Mouse (Mus musculus): ENCODE measurements around the gene Gm9844. TPM values are rescaled to one million over a fixed set of nuclear protein-coding genes. Genes with fewer than 3 reads are reported as not detected.

The Gm9844 gene
- total RNA-seq, 2 experiments from 2014 or later = 1.0 TPM; not detected in 1

GRCm38 (mm10) chr7:24879620-24880019, 17.6 kb downstream of the Gm9844 start:
- TF ChIP-seq CTCF (IDR thresholded peaks at IDR 0.05) = no peak
- intact Hi-C loops (cut with DNase I) = loop anchor here (5.0 to 10.0 kb wide), 2 partner anchors 195 to 282 kb away; partner anchors contain the start of genes Grik5 and Zfp574
- Histone ChIP-seq H3K4me3 (no peak overlapping the region), H3K27ac (no peak overlapping the region)
- no peak for DNase-seq (ENCODE audit: extremely low spot score in 1 of 2, low spot score in 2 of 2)

- DNase-seq (ENCODE audit: extremely low spot score in 1 of 2, low spot score in 2 of 2) = no peak
- intact Hi-C loops (cut with DNase I) = loop anchor here (1.0 to 10.0 kb wide), 4 partner anchors 34 to 285 kb away; partner anchors contain the start of genes Grik5 and Zfp574
- H3K4me3 ChIP-seq = no peak overlapping the region
- no peak overlapping the region for H3K27ac ChIP-seq
- TF ChIP-seq CTCF (IDR thresholded peaks at IDR 0.05) = no peak
Observed at GRCm38 (mm10) chr7:24882416-24883199, 20.6 kb downstream of the Gm9844 start.

- peak within 1 kb of the TSS; percentile 80 for H3K27ac ChIP-seq
- intact Hi-C loops (cut with DNase I) = loop anchor here (1.0 to 10.0 kb wide), 6 partner anchors 20 to 287 kb away; partner anchors contain the start of genes Grik5, Rabac1 and Zfp574
- peak; percentile 70 for TF ChIP-seq CTCF (IDR thresholded peaks at IDR 0.05)
Observed at GRCm38 (mm10) chr7:24883896-24884692, 22.1 kb downstream of the Gm9844 start, which contains the start of gene Rps19. TSS of gene Rps19 (plus strand) at chr7:24884371.

GRCm38 (mm10) chr7:24884693-24885291, 22.8 kb downstream of the Gm9844 start:
- DNase-seq (ENCODE audit: extremely low spot score in 1 of 2, low spot score in 2 of 2) = no peak

More at GRCm38 (mm10) chr7:24883896-24884692, 22.1 kb downstream of the Gm9844 start, which contains the start of gene Rps19:
- peak; percentile 96 to 97 for DNase-seq (ENCODE audit: extremely low spot score in 1 of 2, low spot score in 2 of 2)
- peak within 1 kb of the TSS; percentile 78 for H3K4me3 ChIP-seq

GRCm38 (mm10) chr7:24885468-24886307, 23.7 kb downstream of the Gm9844 start:
- intact Hi-C loops (cut with DNase I) = loop anchor here (10.0 kb wide), 1 partner anchor 189 kb away; the partner anchor contains the start of genes Grik5 and Zfp574
- DNase-seq (ENCODE audit: extremely low spot score in 1 of 2, low spot score in 2 of 2) = no peak
- no peak for TF ChIP-seq CTCF (IDR thresholded peaks at IDR 0.05)
- H3K27ac ChIP-seq = no peak overlapping the region; the same call in 1 of the 2 replicates
- H3K4me3 ChIP-seq = peak overlapping the region; percentile 78

More at GRCm38 (mm10) chr7:24884693-24885291, 22.8 kb downstream of the Gm9844 start:
- H3K4me3 ChIP-seq = peak overlapping the region; percentile 78
- no peak for TF ChIP-seq CTCF (IDR thresholded peaks at IDR 0.05)
- intact Hi-C loops (cut with DNase I) = loop anchor here (1.0 to 10.0 kb wide), 4 partner anchors 20 to 287 kb away; partner anchors contain the start of genes Grik5, Rabac1 and Zfp574
- peak overlapping the region; percentile 80 for H3K27ac ChIP-seq

GRCm38 (mm10) chr7:24886308-24886633, 24.3 kb downstream of the Gm9844 start:
- Histone ChIP-seq H3K4me3 (no peak overlapping the region), H3K27ac (no peak overlapping the region)
- TF ChIP-seq CTCF (IDR thresholded peaks at IDR 0.05) = no peak
- DNase-seq (ENCODE audit: extremely low spot score in 1 of 2, low spot score in 2 of 2) = no peak
- intact Hi-C loops (cut with DNase I) = loop anchor here (10.0 kb wide), 1 partner anchor 189 kb away; the partner anchor contains the start of genes Grik5 and Zfp574

- Histone ChIP-seq H3K4me3 (no peak overlapping the region), H3K27ac (no peak overlapping the region)
- intact Hi-C loops (cut with DNase I) = loop anchor here (10.0 kb wide), 1 partner anchor 188 kb away; the partner anchor contains the start of genes Grik5 and Zfp574
- TF ChIP-seq CTCF (IDR thresholded peaks at IDR 0.05) = no peak
- DNase-seq (ENCODE audit: extremely low spot score in 1 of 2, low spot score in 2 of 2) = no peak
Observed at GRCm38 (mm10) chr7:24887096-24887495, 25.1 kb downstream of the Gm9844 start.

GRCm38 (mm10) chr7:24889431-24890220, 27.6 kb downstream of the Gm9844 start:
- no peak for TF ChIP-seq CTCF (IDR thresholded peaks at IDR 0.05)
- intact Hi-C loops (cut with DNase I) = loop anchor here (1.0 to 10.0 kb wide), 4 partner anchors 15 to 203 kb away; partner anchors contain the start of genes Grik5 and Zfp574
- no peak overlapping the region for H3K27ac ChIP-seq
- H3K4me3 ChIP-seq = no peak overlapping the region
- no peak for DNase-seq (ENCODE audit: extremely low spot score in 1 of 2, low spot score in 2 of 2)

- Histone ChIP-seq H3K4me3 (no peak overlapping the region), H3K27ac (no peak overlapping the region)
- peak; percentile 72 to 77 for DNase-seq (ENCODE audit: extremely low spot score in 1 of 2, low spot score in 2 of 2)
- intact Hi-C loops (cut with DNase I) = loop anchor here (1.0 to 5.0 kb wide), 3 partner anchors 14 to 202 kb away; no protein-coding TSS in a partner anchor
- TF ChIP-seq CTCF (IDR thresholded peaks at IDR 0.05) = peak; percentile 100
Observed at GRCm38 (mm10) chr7:24890281-24891216, 28.5 kb downstream of the Gm9844 start.
